Mouse (Mus musculus): ENCODE measurements at regions not wholly inside any gene's neighbourhood (a gene's known extent, or its start where the extent isn't known, plus 50 kb on each side); places are given as distances from the start of the nearest gene placed in this dataset.
A peak's percentile ranks its signal among the peaks of the same experiment; 100 is the strongest.

GRCm38 (mm10) chr14:17347286-17347685, 312.8 kb upstream of the Thrb start:
- no peak for ATAC-seq (ENCODE audit: extremely low read depth, insufficient number of reproducible peaks, low FRiP score, poor library complexity, severe bottlenecking)

GRCm38 (mm10) chr14:17352324-17353037, 307.6 kb upstream of the Thrb start:
- ATAC-seq (ENCODE audit: extremely low read depth, insufficient number of reproducible peaks, low FRiP score, poor library complexity, severe bottlenecking): no peak

GRCm38 (mm10) chr14:17361910-17362309, 298.2 kb upstream of the Thrb start:
- ATAC-seq (ENCODE audit: extremely low read depth, insufficient number of reproducible peaks, low FRiP score, poor library complexity, severe bottlenecking): no peak

GRCm38 (mm10) chr14:17402751-17403479, 257.1 kb upstream of the Thrb start:
- ATAC-seq (ENCODE audit: extremely low read depth, insufficient number of reproducible peaks, low FRiP score, poor library complexity, severe bottlenecking): peak; percentile 76

- ATAC-seq (ENCODE audit: extremely low read depth, insufficient number of reproducible peaks, low FRiP score, poor library complexity, severe bottlenecking): peak; percentile 61
Observed at GRCm38 (mm10) chr14:17405551-17406336, 254.3 kb upstream of the Thrb start.

GRCm38 (mm10) chr14:17406879-17407278, 253.2 kb upstream of the Thrb start:
- no peak for ATAC-seq (ENCODE audit: extremely low read depth, insufficient number of reproducible peaks, low FRiP score, poor library complexity, severe bottlenecking)

GRCm38 (mm10) chr14:17408343-17408742, 251.7 kb upstream of the Thrb start:
- ATAC-seq (ENCODE audit: extremely low read depth, insufficient number of reproducible peaks, low FRiP score, poor library complexity, severe bottlenecking): no peak

GRCm38 (mm10) chr14:17408813-17409212, 251.2 kb upstream of the Thrb start:
- no peak for ATAC-seq (ENCODE audit: extremely low read depth, insufficient number of reproducible peaks, low FRiP score, poor library complexity, severe bottlenecking)

- no peak for ATAC-seq (ENCODE audit: extremely low read depth, insufficient number of reproducible peaks, low FRiP score, poor library complexity, severe bottlenecking)
Observed at GRCm38 (mm10) chr14:17409497-17409896, 250.6 kb upstream of the Thrb start.

- ATAC-seq (ENCODE audit: extremely low read depth, insufficient number of reproducible peaks, low FRiP score, poor library complexity, severe bottlenecking): peak; percentile 33; the same call in 1 of the 2 replicates
Observed at GRCm38 (mm10) chr14:17410752-17411151, 249.3 kb upstream of the Thrb start.

- no peak for ATAC-seq (ENCODE audit: extremely low read depth, insufficient number of reproducible peaks, low FRiP score, poor library complexity, severe bottlenecking)
Observed at GRCm38 (mm10) chr14:17411299-17411698, 248.8 kb upstream of the Thrb start.

- ATAC-seq (ENCODE audit: extremely low read depth, insufficient number of reproducible peaks, low FRiP score, poor library complexity, severe bottlenecking): peak; percentile 76
Observed at GRCm38 (mm10) chr14:17414246-17414888, 245.7 kb upstream of the Thrb start.

- ATAC-seq (ENCODE audit: extremely low read depth, insufficient number of reproducible peaks, low FRiP score, poor library complexity, severe bottlenecking): no peak
Observed at GRCm38 (mm10) chr14:17427751-17428150, 232.3 kb upstream of the Thrb start.

- ATAC-seq (ENCODE audit: extremely low read depth, insufficient number of reproducible peaks, low FRiP score, poor library complexity, severe bottlenecking): no peak
Observed at GRCm38 (mm10) chr14:17429157-17429556, 230.9 kb upstream of the Thrb start.

GRCm38 (mm10) chr14:17433346-17433745, 226.7 kb upstream of the Thrb start:
- no peak for ATAC-seq (ENCODE audit: extremely low read depth, insufficient number of reproducible peaks, low FRiP score, poor library complexity, severe bottlenecking)

- no peak for ATAC-seq (ENCODE audit: extremely low read depth, insufficient number of reproducible peaks, low FRiP score, poor library complexity, severe bottlenecking)
Observed at GRCm38 (mm10) chr14:17457946-17458345, 202.1 kb upstream of the Thrb start.

GRCm38 (mm10) chr14:17478963-17479362, 181.1 kb upstream of the Thrb start:
- ATAC-seq (ENCODE audit: extremely low read depth, insufficient number of reproducible peaks, low FRiP score, poor library complexity, severe bottlenecking): no peak

- no peak for ATAC-seq (ENCODE audit: extremely low read depth, insufficient number of reproducible peaks, low FRiP score, poor library complexity, severe bottlenecking)
Observed at GRCm38 (mm10) chr14:17484866-17485265, 175.2 kb upstream of the Thrb start.

GRCm38 (mm10) chr14:17513756-17514155, 146.3 kb upstream of the Thrb start:
- ATAC-seq (ENCODE audit: extremely low read depth, insufficient number of reproducible peaks, low FRiP score, poor library complexity, severe bottlenecking): no peak
